Mouse (Mus musculus) embryonic facial prominence, embryonic 10.5 days (tissue): ENCODE measurements around the gene Farsa. TPM values are rescaled to one million over a fixed set of nuclear protein-coding genes. Genes with fewer than 3 reads are reported as not detected.
A peak's percentile ranks its signal among the peaks of the same experiment; 100 is the strongest.
"Not testable (repeated sequence)": the region's sequence is repeated elsewhere in the genome, so short reads cannot be mapped to it uniquely, and the experiment has no call there.

Source experiments
- DNase-seq: peaks from one replicate; pipeline ENCODE4 v3.0.0-alpha.2; 2017; ENCODE audit warnings: low spot score
- H3K27ac ChIP-seq: fragments of 300-500 bp; sonication (generic); replicated peaks from 2 replicates; pipeline ENCODE4 v1.5.1; 2016; ENCODE audit warnings: mild to moderate bottlenecking
- H3K27me3 ChIP-seq: fragments of 300-500 bp; sonication (generic); replicated peaks from 2 replicates; pipeline ENCODE4 v1.6.1; 2016; ENCODE audit warnings: low read depth, mild to moderate bottlenecking; ENCODE audit not compliant: poor library complexity, severe bottlenecking
- H3K36me3 ChIP-seq: fragments of 300-500 bp; sonication (generic); replicated peaks from 2 replicates; pipeline ENCODE4 v1.6.1; 2016; ENCODE audit warnings: mild to moderate bottlenecking, moderate library complexity
- H3K4me1 ChIP-seq: fragments of 300-500 bp; sonication (generic); 2 replicates; pipeline ENCODE4 v1.6.1; 2016
- H3K4me3 ChIP-seq: fragments of 300-500 bp; sonication (generic); 2 replicates; pipeline ENCODE4 v1.5.1; 2016; ENCODE audit warnings: mild to moderate bottlenecking, moderate library complexity
- H3K9me3 ChIP-seq: fragments of 300-500 bp; sonication (generic); 2 replicates; pipeline ENCODE4 v1.6.1; 2016; ENCODE audit warnings: mild to moderate bottlenecking
- WGBS: fragments of 180-500 bp; shearing (Covaris S2); methylation state at CpG from one replicate; pipeline ENCODE4 v1.1.7; 2016; 5-methylcytosine and 5-hydroxymethylcytosine counted together
- polyA plus RNA-seq: library from polyadenylated mRNA; unstranded; fragments of >200 nt; fragmentation: Nextera tagmentation; extraction: Ambion mirVana; gene quantifications from 2 replicates; pipeline ENCODE4 v1.2.1, GENCODE M21; 2016

Gene Farsa
- polyA plus RNA-seq, 1 experiment from 2014 or later = 133 TPM

DNA sequence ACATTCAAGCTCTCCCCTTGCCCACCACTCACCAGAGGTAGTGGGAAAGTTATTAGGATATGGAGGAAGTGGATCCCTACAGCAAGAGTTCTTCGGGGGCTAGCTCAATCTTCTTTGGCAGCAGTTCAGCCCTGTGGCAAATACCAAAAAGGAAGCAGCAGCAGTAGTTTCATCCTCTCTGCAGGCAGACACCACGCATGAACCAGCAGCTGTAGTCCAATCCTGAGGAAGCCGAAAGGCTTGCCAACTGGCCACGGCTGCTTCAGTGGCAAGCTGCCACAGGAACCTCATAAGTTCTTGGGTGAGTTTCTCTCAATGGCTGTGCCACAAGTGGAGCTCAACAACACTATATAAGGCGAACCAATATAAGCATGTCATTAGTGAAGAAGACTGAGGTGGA lies 39.2 kb downstream of the Farsa start:
- Histone ChIP-seq H3K4me1 (peaks cover 20% of the 10 kb centered on the region), H3K27me3 (peaks cover 16% of the 10 kb centered on the region), H3K9me3 (no peaks in the 10 kb centered on the region), H3K4me3 (no peak overlapping the region), H3K36me3 (peaks cover 12% of the 10 kb centered on the region), H3K27ac (no peak overlapping the region)
- DNase-seq = no peak
- WGBS = 93% methylated on average over 5 of the region's 5 CpGs

- Histone ChIP-seq H3K4me1 (peaks cover 19% of the 10 kb centered on the region), H3K4me3 (peak overlapping the region; percentile 3; the same call in 1 of the 2 replicates), H3K36me3 (no peaks in the 10 kb centered on the region), H3K27ac (no peak overlapping the region), H3K27me3 (peaks cover 49% of the 10 kb centered on the region), H3K9me3 (no peaks in the 10 kb centered on the region)
- WGBS = 60% methylated on average over 4 of the region's 4 CpGs
- no peak for DNase-seq
Measured at GRCm38 (mm10) chr8:84901071-84901470, 44.3 kb downstream of the Farsa start.

DNA sequence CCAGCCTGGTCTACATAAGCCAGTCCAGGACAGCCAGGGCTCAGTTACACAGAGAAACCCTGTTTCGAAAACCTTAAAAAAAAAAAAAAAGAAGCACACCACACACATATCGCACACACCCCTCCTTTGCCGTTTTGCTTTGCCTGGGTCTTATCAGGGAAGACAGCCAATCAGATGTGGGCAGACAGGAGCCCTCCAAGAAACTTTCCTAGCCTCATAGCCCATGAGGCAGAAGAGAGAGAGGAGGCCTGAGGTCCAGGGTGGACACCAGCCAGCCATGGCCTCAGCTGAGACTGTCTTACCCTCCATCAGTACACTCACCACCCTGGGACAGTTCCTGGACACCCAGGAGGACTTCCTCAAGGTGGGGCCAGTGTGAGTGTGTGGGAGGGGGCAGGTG lies 45.0 kb downstream of the Farsa start, which contains the start of gene Klf1:
Gene Klf1 (plus strand): TSS at position 177 of the 400 bp plus-strand sequence.
- Histone ChIP-seq H3K4me3 (peak within 1 kb of the TSS; percentile 80), H3K36me3 (no peaks in the 10 kb centered on the region), H3K27ac (peak within 1 kb of the TSS; percentile 87), H3K27me3 (peaks cover 49% of the 10 kb centered on the region), H3K4me1 (peaks cover 19% of the 10 kb centered on the region), H3K9me3 (no peaks in the 10 kb centered on the region)
- 78% methylated on average over 3 of the region's 3 CpGs for WGBS
- DNase-seq = no peak

GRCm38 (mm10) chr8:84902367-84902919 lies 45.7 kb downstream of the Farsa start:
- no peaks in the 10 kb centered on the region for H3K9me3 ChIP-seq
- DNase-seq = no peak
- peaks cover 19% of the 10 kb centered on the region for H3K4me1 ChIP-seq
- WGBS = 2% methylated on average over 24 of the region's 24 CpGs
- no peaks in the 10 kb centered on the region for H3K36me3 ChIP-seq
- H3K27me3 ChIP-seq = peaks cover 49% of the 10 kb centered on the region
- H3K27ac ChIP-seq = peak overlapping the region; percentile 87
- H3K4me3 ChIP-seq = peak overlapping the region; percentile 80

DNA sequence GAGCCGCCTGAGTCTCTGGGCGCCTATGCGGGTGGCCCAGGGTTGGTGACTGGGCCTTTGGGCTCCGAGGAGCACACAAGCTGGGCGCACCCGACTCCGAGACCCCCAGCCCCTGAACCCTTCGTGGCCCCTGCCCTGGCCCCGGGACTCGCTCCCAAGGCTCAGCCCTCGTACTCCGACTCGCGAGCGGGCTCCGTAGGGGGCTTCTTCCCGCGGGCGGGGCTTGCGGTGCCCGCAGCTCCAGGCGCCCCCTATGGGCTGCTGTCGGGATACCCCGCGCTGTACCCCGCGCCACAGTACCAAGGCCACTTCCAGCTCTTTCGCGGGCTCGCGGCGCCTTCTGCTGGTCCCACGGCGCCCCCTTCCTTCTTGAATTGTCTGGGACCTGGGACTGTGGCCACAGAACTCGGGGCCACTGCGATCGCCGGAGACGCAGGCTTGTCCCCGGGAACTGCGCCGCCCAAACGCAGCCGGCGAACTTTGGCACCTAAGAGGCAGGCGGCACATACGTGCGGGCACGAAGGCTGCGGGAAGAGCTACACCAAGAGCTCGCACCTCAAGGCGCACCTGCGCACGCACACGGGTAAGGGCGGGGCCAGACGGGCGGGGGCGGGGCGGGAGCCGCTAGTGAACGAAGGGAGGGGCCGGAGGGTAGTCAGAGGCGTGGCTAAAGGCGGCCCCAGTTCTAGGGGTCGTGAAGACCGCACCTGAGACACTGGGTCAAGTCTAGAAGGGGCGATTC lies 46.3 kb downstream of the Farsa start:
- no peaks in the 10 kb centered on the region for H3K9me3 ChIP-seq
- H3K27ac ChIP-seq = peak overlapping the region; percentile 87
- peak; percentile 94 for DNase-seq
- H3K4me3 ChIP-seq = peak overlapping the region; percentile 80
- WGBS = under 1% methylated on average over 68 of the region's 68 CpGs
- H3K36me3 ChIP-seq = no peaks in the 10 kb centered on the region
- H3K4me1 ChIP-seq = peaks cover 21% of the 10 kb centered on the region
- H3K27me3 ChIP-seq = peaks cover 49% of the 10 kb centered on the region

DNA sequence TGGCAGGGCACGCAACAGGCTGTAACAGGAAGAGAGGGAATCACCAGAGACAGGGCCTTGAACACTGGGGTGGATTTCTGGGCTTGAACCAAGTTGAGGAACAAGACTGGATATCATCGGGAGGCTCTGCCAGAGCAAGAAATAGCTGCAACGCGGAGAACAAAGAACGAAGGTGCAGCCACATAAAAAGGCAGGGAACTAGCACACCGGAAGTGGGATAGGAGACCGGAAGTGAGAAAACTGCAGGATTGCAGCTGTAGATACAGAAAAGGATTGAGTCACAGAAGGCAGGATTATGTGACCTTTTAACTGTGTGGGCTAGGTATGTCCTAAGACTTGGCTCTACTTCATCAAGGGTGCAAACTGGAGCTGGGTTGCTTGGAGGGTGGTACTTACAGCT lies 47.6 kb downstream of the Farsa start:
- H3K4me1 ChIP-seq = peaks cover 30% of the 10 kb centered on the region
- DNase-seq = no peak
- no peaks in the 10 kb centered on the region for H3K9me3 ChIP-seq
- H3K27ac ChIP-seq = no peak overlapping the region
- peaks cover 57% of the 10 kb centered on the region for H3K27me3 ChIP-seq
- WGBS = 89% methylated on average over 7 of the region's 7 CpGs
- H3K4me3 ChIP-seq = no peak overlapping the region
- H3K36me3 ChIP-seq = no peaks in the 10 kb centered on the region

- Histone ChIP-seq H3K4me3 (no peak overlapping the region), H3K27me3 (peaks cover 57% of the 10 kb centered on the region)
Measured at GRCm38 (mm10) chr8:84907037-84907436, 50.2 kb downstream of the Farsa start.

DNA sequence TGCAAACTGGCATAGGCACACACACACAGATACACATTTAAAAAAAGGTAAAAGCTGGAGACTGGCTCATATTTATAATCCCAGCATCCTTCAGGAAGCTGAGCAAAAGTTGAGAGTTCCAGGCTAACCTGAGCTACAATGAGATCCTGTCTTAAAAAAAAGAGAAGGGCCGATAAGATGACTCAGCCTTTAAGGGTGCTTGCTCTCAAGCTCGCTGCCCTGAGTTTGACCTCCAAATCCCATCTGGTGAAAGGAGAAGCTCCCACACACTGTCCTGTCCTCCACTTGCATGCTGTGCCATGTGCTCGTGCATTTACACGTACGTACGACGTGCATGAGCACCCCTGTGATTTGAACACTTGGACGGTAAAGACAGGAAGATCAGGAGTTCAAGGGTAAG lies 50.7 kb downstream of the Farsa start:
- peaks cover 57% of the 10 kb centered on the region for H3K27me3 ChIP-seq
- no peak for DNase-seq

More at GRCm38 (mm10) chr8:84907037-84907436, 50.2 kb downstream of the Farsa start:
- peaks cover 38% of the 10 kb centered on the region for H3K4me1 ChIP-seq
- DNase-seq = no peak
- H3K9me3 ChIP-seq = no peaks in the 10 kb centered on the region
- 95% methylated on average over 9 of the region's 9 CpGs for WGBS
- H3K27ac ChIP-seq = no peak overlapping the region
- peaks cover 8% of the 10 kb centered on the region; the same call in 1 of the 2 replicates for H3K36me3 ChIP-seq

DNA sequence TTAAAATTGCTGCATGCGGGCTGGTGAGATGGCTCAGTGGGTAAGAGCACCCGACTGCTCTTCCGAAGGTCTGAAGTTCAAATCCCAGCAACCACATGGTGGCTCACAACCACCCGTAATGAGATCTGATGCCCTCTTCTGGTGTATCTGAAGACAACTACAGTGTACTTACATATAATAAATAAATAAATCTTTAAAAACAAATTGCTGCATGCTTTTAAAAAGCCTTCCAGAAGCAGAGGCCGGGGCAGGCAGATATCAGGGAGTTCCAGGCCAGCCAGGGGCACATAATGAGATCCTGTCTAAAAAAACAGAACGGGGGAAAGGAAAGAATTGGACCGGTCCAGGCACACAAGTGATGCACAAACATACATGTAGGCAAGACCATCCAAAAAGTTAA lies 51.2 kb downstream of the Farsa start:
- H3K4me1 ChIP-seq = peaks cover 38% of the 10 kb centered on the region
- WGBS = 35% methylated on average over 7 of the region's 7 CpGs
- peak overlapping the region; percentile 66 for H3K27ac ChIP-seq
- H3K4me3 ChIP-seq = peak overlapping the region; percentile 69
- H3K9me3 ChIP-seq, H3K36me3 ChIP-seq, DNase-seq: not testable (repeated sequence)
- peaks cover 59% of the 10 kb centered on the region for H3K27me3 ChIP-seq

More for the DNA sequence above, 50.7 kb downstream of the Farsa start:
- WGBS = 78% methylated on average over 8 of the region's 8 CpGs
- no peak overlapping the region for H3K27ac ChIP-seq
- peaks cover 38% of the 10 kb centered on the region for H3K4me1 ChIP-seq
- H3K36me3 ChIP-seq = peaks cover 8% of the 10 kb centered on the region; the same call in 1 of the 2 replicates
- H3K9me3 ChIP-seq = no peaks in the 10 kb centered on the region
- H3K4me3 ChIP-seq = no peak overlapping the region

DNA sequence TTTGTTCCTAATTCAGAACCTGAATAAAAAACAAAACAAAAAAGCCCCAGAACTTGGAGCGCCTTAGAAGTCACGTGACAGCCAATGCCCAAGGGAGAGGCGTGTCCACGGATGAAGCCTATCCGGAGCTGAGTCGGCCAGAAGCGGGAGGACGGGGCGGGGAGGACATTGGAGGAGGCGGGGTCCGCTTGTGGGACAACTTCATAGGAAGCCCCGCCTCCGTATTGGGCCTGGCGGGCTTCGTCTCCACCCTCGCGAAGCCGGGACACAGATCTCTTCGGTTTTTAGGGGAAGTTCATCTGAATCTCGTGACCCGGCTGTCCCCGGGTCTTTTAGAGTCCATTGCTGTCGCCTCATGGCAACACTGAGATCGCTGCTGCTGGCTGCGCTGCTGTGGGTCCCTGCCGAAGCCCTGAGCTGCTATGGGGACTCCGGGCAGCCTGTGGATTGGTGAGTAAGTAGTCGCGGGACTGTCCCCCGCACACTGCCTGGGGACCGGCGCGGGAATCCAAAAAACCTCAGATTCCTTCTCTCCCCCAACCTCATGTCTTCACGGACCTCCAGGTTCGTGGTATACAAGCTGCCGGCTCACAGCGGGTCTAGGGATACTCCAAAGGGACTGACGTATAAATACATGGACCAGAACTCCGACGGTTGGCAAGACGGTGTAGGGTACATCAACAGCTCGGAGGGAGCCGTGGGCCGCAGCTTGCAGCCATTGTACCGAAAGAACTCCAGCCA lies 51.8 kb downstream of the Farsa start, which contains the start of gene Dnase2a:
Gene Dnase2a (plus strand): TSS at position 140 of the 741 bp plus-strand sequence.
- 1% methylated on average over 45 of the region's 45 CpGs for WGBS
- peaks cover 65% of the 10 kb centered on the region for H3K27me3 ChIP-seq
- H3K27ac ChIP-seq = peak within 1 kb of the TSS; percentile 80
- peaks cover 8% of the 10 kb centered on the region; the same call in 1 of the 2 replicates for H3K36me3 ChIP-seq
- peaks cover 38% of the 10 kb centered on the region for H3K4me1 ChIP-seq
- H3K4me3 ChIP-seq = peak within 1 kb of the TSS; percentile 69
- no peaks in the 10 kb centered on the region for H3K9me3 ChIP-seq
- DNase-seq = peak; percentile 97

DNA sequence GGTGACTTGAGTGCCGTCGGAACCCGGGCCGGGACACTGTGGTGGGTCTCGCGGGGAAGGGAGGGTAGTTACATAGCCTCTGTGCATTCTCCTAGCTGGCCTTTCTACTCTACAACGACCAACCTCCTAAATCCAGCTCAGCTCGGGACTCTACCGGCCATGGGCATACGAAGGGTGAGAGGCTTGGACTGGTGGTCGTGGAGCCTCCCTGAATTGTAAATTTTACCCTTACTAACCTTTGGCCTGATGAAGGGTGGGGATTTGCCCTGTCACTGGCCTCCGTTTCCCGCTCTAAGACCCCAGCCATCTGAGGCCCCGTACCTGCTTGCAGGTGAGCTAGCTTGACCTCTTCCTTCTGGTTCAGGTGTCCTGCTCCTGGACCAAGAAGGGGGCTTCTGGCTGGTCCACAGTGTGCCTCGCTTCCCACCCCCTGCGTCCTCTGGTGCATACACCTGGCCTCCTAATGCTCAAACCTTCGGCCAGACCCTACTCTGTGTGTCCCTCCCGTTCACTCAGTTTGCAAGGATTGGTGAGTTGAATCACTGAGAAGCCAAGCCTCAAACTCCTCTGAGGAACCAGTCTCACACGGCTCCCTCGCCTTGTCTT lies 52.5 kb downstream of the Farsa start:
- Histone ChIP-seq H3K36me3 (peaks cover 8% of the 10 kb centered on the region; the same call in 1 of the 2 replicates), H3K27me3 (peaks cover 70% of the 10 kb centered on the region), H3K9me3 (peaks cover 5% of the 10 kb centered on the region; the same call in 1 of the 2 replicates), H3K4me1 (peaks cover 37% of the 10 kb centered on the region), H3K4me3 (peak overlapping the region; percentile 69), H3K27ac (peak overlapping the region; percentile 80; the same call in 1 of the 2 replicates)
- no peak for DNase-seq
- 46% methylated on average over 20 of the region's 20 CpGs for WGBS

DNA sequence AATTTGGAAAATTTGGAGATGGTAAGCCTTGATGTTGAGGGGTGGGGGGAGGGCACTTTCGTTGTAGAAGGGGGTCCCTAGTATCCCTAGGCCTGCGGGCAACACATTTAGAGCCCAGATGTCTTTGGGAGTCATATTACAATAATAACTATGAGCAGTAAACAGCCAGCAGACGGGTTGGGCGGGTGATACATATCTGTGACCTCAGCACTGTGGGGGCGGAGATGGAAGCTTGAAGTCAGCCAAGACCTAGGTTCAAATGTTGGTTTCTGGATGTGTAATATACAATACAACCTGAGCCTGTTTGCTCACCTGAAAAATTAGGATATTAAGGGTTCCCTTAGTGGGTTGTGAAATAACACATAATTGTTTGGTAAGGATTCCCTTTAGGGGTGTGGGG lies 53.2 kb downstream of the Farsa start:
- Histone ChIP-seq H3K27ac (no peak overlapping the region), H3K27me3 (peaks cover 70% of the 10 kb centered on the region), H3K36me3 (peaks cover 8% of the 10 kb centered on the region; the same call in 1 of the 2 replicates), H3K4me3 (no peak overlapping the region), H3K4me1 (peaks cover 37% of the 10 kb centered on the region), H3K9me3 (peaks cover 6% of the 10 kb centered on the region; the same call in 1 of the 2 replicates)
- WGBS = 70% methylated on average over 5 of the region's 5 CpGs
- no peak for DNase-seq
